Mouse (Mus musculus): ENCODE data around the gene Tars2. TPM values are rescaled to one million over a fixed set of nuclear protein-coding genes. Genes with fewer than 3 reads are reported as not detected.

Tars2 gene
- total and polyA plus RNA-seq, 3 experiments, result 31.3 to 45.3 (median 42.1) TPM

DNA sequence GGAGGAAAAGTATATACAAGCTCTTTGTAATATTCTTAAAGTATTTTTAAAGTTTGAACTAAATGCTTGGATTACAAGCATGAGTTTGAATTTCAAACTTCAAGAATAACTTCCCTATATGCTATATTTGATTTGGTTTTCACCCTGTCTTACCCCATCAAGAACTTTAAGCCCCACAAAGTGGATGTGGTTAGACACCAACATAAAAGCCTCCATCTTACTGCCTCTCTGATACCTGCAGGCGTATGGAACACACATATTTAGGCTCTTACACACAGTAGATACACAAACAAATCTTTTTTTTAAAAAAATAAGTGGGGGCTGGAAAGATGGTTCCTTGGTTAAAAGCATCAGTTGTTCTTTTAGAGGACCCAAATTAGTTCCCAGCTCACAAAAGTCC, 34.3 kb upstream of the Tars2 start:
- TF ChIP-seq POLR2A (IDR thresholded peaks at IDR 0.05; ENCODE audit: insufficient read depth, low read depth, low read length) (no peak), EP300 (IDR thresholded peaks at IDR 0.05; ENCODE audit: insufficient read depth, low read depth, low read length) (no peak), CTCF (IDR thresholded peaks at IDR 0.05) (no peak)
- intact Hi-C loops (cut with DNase I), result no loop called here
- H3K27me3 ChIP-seq (ENCODE audit: control insufficient read depth, insufficient read depth, low read length), result no peaks in the 10 kb centered on the region
- no peak overlapping the region for H3K27ac ChIP-seq
- no peak overlapping the region for H3K4me3 ChIP-seq
- DNase-seq, result no peak
- no peaks in the 10 kb centered on the region for H3K36me3 ChIP-seq (ENCODE audit: control insufficient read depth, insufficient read depth, low read length)
- WGBS, result 93% methylated on average over 1 of the region's 1 CpGs
- H3K9ac ChIP-seq (ENCODE audit: low read depth, low read length), result no peak overlapping the region
- H3K79me2 ChIP-seq (replicated peaks; ENCODE audit: control insufficient read depth, insufficient read depth, low read length), result peaks cover 7% of the 10 kb centered on the region
- peaks cover 1% of the 10 kb centered on the region for H3K4me1 ChIP-seq (ENCODE audit: control insufficient read depth, insufficient read depth, low read length)

DNA sequence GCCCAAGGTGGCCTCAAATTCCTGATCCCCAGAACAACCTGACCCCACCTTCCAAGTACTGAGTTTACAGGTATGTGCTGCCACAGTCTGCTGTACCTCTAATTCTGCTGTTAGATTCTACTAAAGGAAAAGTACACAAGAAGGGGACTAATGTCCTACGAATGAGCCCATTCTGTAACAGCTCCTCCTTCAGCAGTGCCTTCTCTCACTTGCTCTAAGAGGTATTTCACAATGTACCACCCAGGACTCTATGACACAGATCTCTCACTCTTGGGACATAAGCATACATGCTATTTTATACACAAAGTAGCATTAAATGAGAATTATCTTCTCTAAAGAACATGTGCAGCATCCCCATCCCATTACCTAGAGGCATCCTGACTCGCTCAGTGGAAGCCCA, 33.7 kb upstream of the Tars2 start:
- H3K27me3 ChIP-seq (ENCODE audit: control insufficient read depth, insufficient read depth, low read length), result no peaks in the 10 kb centered on the region
- peaks cover 1% of the 10 kb centered on the region for H3K4me1 ChIP-seq (ENCODE audit: control insufficient read depth, insufficient read depth, low read length)
- no peak overlapping the region for H3K4me3 ChIP-seq
- intact Hi-C loops (cut with DNase I), result no loop called here
- no peak overlapping the region for H3K27ac ChIP-seq
- TF ChIP-seq CTCF (IDR thresholded peaks at IDR 0.05), result no peak
- TF ChIP-seq POLR2A (IDR thresholded peaks at IDR 0.05; ENCODE audit: insufficient read depth, low read depth, low read length), result no peak
- TF ChIP-seq EP300 (IDR thresholded peaks at IDR 0.05; ENCODE audit: insufficient read depth, low read depth, low read length), result no peak
- H3K9ac ChIP-seq (ENCODE audit: low read depth, low read length), result no peak overlapping the region
- no peak for DNase-seq
- H3K36me3 ChIP-seq (ENCODE audit: control insufficient read depth, insufficient read depth, low read length), result no peaks in the 10 kb centered on the region
- H3K79me2 ChIP-seq (replicated peaks; ENCODE audit: control insufficient read depth, insufficient read depth, low read length), result peaks cover 8% of the 10 kb centered on the region
- WGBS, result 91% methylated on average over 2 of the region's 2 CpGs

DNA sequence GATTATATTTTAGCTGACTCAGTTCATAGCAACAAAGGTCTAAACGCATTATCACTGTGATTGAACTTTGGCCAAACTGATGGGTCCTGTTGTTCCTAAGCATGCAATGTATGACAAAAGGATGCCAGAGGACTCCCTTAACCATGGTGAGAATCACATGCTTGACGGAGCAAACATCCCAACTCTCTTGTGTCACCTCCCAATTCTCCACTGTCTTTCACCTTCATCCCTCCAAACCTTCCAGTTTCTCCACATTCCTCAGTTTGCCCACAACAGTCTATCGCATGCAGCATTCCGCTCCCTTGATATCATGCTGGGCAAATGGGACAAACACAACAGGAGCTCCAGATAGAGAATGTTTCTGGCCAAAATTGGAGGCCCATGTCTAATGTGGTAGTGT, 25.5 kb upstream of the Tars2 start:
- no peak overlapping the region for H3K4me3 ChIP-seq
- H3K79me2 ChIP-seq (replicated peaks; ENCODE audit: control insufficient read depth, insufficient read depth, low read length), result 0 out of 2 replicates have a peak, but pooled peaks cover 2% of the 10 kb centered on the region
- 91% methylated on average over 4 of the region's 4 CpGs for WGBS
- no peak for DNase-seq
- H3K36me3 ChIP-seq (ENCODE audit: control insufficient read depth, insufficient read depth, low read length), result peaks cover 2% of the 10 kb centered on the region; the same call in 1 of the 2 replicates
- no peak overlapping the region for H3K27ac ChIP-seq
- no peaks in the 10 kb centered on the region for H3K4me1 ChIP-seq (ENCODE audit: control insufficient read depth, insufficient read depth, low read length)
- TF ChIP-seq POLR2A (IDR thresholded peaks at IDR 0.05; ENCODE audit: insufficient read depth, low read depth, low read length) (no peak), EP300 (IDR thresholded peaks at IDR 0.05; ENCODE audit: insufficient read depth, low read depth, low read length) (no peak), CTCF (IDR thresholded peaks at IDR 0.05) (no peak)
- intact Hi-C loops (cut with DNase I), result no loop called here
- no peak overlapping the region for H3K9ac ChIP-seq (ENCODE audit: low read depth, low read length)
- H3K27me3 ChIP-seq (ENCODE audit: control insufficient read depth, insufficient read depth, low read length), result no peaks in the 10 kb centered on the region

DNA sequence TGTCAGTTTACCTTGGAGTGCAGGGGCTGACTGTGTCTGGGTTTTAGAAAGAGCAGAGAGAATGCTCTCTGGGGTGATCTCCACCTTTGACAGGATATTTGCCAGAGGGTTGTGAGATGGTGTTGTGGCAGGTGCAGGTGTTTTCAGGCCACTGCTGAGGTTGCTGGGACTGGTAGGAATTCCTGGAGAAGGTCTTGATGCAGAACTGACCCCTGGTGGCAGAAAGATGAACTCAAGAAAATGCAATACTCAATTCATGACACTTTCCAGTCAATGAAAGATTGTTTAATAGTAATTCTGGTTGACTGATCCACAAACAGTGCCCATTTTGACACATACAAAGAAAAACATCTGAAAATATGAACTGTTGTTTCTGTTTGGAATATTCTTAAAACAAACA, 12.0 kb upstream of the Tars2 start:
- no peak overlapping the region for H3K4me3 ChIP-seq
- no peak overlapping the region for H3K9ac ChIP-seq (ENCODE audit: low read depth, low read length)
- no peaks in the 10 kb centered on the region for H3K79me2 ChIP-seq (replicated peaks; ENCODE audit: control insufficient read depth, insufficient read depth, low read length)
- no peak for TF ChIP-seq POLR2A (IDR thresholded peaks at IDR 0.05; ENCODE audit: insufficient read depth, low read depth, low read length)
- no peak for TF ChIP-seq EP300 (IDR thresholded peaks at IDR 0.05; ENCODE audit: insufficient read depth, low read depth, low read length)
- TF ChIP-seq CTCF (IDR thresholded peaks at IDR 0.05), result peak; percentile 78
- H3K27me3 ChIP-seq (ENCODE audit: control insufficient read depth, insufficient read depth, low read length), result no peaks in the 10 kb centered on the region
- no peaks in the 10 kb centered on the region for H3K4me1 ChIP-seq (ENCODE audit: control insufficient read depth, insufficient read depth, low read length)
- intact Hi-C loops (cut with DNase I), result loop anchor here (1.0 to 2.0 kb wide), 2 partner anchors 140 to 255 kb away; no protein-coding TSS in a partner anchor
- H3K36me3 ChIP-seq (ENCODE audit: control insufficient read depth, insufficient read depth, low read length), result peaks cover 2% of the 10 kb centered on the region
- H3K27ac ChIP-seq, result no peak overlapping the region
- DNase-seq, result no peak

DNA sequence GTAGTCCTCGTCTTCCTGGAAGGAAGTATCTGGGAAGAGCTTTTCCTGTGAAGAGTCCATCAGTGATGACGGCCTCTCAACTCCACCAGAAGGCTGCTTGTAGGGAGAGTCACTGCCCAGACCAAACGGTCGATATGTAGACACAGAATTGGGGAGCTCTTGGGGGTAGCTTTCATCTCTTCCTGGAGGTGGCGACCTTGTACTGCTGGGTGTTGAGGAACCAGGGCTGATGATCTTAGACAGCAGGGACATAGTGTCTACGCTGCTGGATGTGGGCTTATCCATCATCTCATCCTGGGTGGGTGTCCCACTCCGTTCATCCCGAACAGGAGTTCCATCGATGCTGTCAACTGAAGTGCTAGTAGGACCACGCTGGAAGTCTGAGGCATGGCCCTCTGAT, 5.5 kb upstream of the Tars2 start:
- H3K9ac ChIP-seq (ENCODE audit: low read depth, low read length), result no peak overlapping the region
- intact Hi-C loops (cut with DNase I), result no loop called here
- no peak overlapping the region for H3K4me3 ChIP-seq
- WGBS, result 79% methylated on average over 10 of the region's 10 CpGs
- no peak overlapping the region for H3K27ac ChIP-seq
- no peaks in the 10 kb centered on the region for H3K27me3 ChIP-seq (ENCODE audit: control insufficient read depth, insufficient read depth, low read length)
- H3K4me1 ChIP-seq (ENCODE audit: control insufficient read depth, insufficient read depth, low read length), result no peaks in the 10 kb centered on the region
- no peaks in the 10 kb centered on the region for H3K36me3 ChIP-seq (ENCODE audit: control insufficient read depth, insufficient read depth, low read length)
- no peak for TF ChIP-seq EP300 (IDR thresholded peaks at IDR 0.05; ENCODE audit: insufficient read depth, low read depth, low read length)
- TF ChIP-seq POLR2A (IDR thresholded peaks at IDR 0.05; ENCODE audit: insufficient read depth, low read depth, low read length), result no peak
- TF ChIP-seq CTCF (IDR thresholded peaks at IDR 0.05), result peak; percentile 25
- H3K79me2 ChIP-seq (replicated peaks; ENCODE audit: control insufficient read depth, insufficient read depth, low read length), result no peaks in the 10 kb centered on the region
- no peak for DNase-seq

DNA sequence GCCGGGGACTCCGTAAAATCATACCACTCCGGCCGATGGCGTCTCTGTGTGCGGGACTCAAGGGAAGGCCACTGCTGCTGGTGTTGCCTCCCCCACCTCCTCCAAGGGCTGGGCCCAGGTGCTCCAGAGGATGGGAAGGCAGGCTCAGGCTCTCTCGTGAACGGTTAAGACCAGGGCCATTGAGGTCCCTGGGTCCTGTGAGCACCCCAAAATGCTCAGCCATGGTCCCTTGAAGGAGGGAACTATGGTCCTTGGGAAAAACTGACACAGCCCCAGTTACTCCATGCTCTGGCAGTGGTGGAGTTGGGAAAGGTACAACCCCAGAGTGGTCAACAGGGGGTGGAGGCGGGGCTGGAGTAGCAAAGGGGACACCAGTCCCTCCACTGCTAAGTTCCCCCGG, 3.8 kb upstream of the Tars2 start:
- Histone ChIP-seq H3K27ac (no peak overlapping the region), H3K4me1 (ENCODE audit: control insufficient read depth, insufficient read depth, low read length) (no peaks in the 10 kb centered on the region), H3K79me2 (replicated peaks; ENCODE audit: control insufficient read depth, insufficient read depth, low read length) (no peaks in the 10 kb centered on the region), H3K36me3 (ENCODE audit: control insufficient read depth, insufficient read depth, low read length) (no peaks in the 10 kb centered on the region), H3K27me3 (ENCODE audit: control insufficient read depth, insufficient read depth, low read length) (no peaks in the 10 kb centered on the region), H3K9ac (ENCODE audit: low read depth, low read length) (no peak overlapping the region), H3K4me3 (no peak overlapping the region)
- intact Hi-C loops (cut with DNase I), result no loop called here
- no peak for DNase-seq
- 83% methylated on average over 10 of the region's 10 CpGs for WGBS
- TF ChIP-seq CTCF (IDR thresholded peaks at IDR 0.05) (no peak), EP300 (IDR thresholded peaks at IDR 0.05; ENCODE audit: insufficient read depth, low read depth, low read length) (no peak), POLR2A (IDR thresholded peaks at IDR 0.05; ENCODE audit: insufficient read depth, low read depth, low read length) (no peak)
